Mouse (Mus musculus) erythroblast, adult 5-6 weeks (primary cell): Measurements from ENCODE around the gene Dennd4a. TPM values are rescaled to one million over a fixed set of nuclear protein-coding genes. Genes with fewer than 3 reads are reported as not detected.
A peak's percentile ranks its signal among the peaks of the same experiment; 100 is the strongest.

ENCODE experiments used
- ATAC-seq: replicated peaks from 2 replicates; pipeline ENCODE4 v1.8.0; 2016; ENCODE audit warnings: moderate number of reproducible peaks, mild to moderate bottlenecking, moderate TSS enrichment, inconsistent platforms; ENCODE audit not compliant: poor library complexity, low FRiP score, severe bottlenecking
- total RNA-seq, 2 experiments: library from RNA; stranded (forward) in 1 of 2; stranded (reverse) in 1 of 2; fragments of 150-400 nt in 1 of 2; fragments of 200-764, 138-1000 nt in 1 of 2; gene quantifications; 2 replicates each; pipeline versions ENCODE4 v1.2.3 to v1.2.4; 2015 to 2017; ENCODE audit warnings: low replicate concordance in 2 of 2

Gene Dennd4a
- total RNA-seq, 2 experiments from 2014 or later, result 2,183 to 2,483 TPM

DNA sequence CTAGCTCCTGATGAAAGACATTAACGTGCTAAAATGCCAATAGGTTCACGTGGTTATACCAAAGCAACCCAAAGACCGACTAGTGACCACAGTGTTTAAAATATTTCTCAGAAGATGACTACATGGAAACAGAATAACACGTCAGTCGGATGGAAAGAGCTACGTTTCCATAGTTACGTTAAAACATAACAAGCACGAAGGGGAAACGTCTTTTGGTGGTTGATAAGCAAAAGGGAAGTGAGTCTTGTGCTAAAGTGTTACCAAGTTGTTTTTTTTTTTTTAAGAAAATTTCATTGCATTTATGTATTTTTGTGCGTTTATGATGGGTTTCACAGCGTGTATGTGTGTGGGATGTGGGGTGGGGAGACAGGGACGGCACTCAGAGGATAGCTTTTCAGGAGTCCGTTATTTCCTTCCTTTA is 21.8 kb upstream of the Dennd4a start:
- peak; percentile 59 for ATAC-seq

DNA sequence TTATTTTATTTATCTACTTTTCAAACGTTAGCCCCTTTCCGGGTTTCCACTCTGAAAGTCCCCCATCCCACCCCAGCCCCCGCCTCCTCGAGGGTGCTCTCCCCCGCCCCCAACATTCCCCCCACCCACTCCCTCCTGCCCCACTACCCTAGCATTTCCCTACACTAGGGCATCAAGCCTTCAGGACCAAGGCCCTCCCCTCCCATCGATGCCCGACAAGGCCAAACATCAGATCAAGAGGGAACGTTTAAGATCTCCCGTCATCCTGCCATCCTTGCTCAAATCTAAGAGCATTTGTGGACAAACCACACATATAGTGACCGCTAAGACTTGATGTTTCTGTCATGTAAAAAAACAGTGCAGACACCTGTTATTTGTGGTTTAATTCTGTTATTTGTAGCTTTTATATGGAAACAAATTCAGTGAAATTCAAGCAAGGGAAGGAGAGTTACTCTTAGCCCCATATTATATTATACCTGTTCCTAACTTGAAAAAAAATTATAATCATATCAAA is 21.2 kb upstream of the Dennd4a start:
- no peak for ATAC-seq

DNA sequence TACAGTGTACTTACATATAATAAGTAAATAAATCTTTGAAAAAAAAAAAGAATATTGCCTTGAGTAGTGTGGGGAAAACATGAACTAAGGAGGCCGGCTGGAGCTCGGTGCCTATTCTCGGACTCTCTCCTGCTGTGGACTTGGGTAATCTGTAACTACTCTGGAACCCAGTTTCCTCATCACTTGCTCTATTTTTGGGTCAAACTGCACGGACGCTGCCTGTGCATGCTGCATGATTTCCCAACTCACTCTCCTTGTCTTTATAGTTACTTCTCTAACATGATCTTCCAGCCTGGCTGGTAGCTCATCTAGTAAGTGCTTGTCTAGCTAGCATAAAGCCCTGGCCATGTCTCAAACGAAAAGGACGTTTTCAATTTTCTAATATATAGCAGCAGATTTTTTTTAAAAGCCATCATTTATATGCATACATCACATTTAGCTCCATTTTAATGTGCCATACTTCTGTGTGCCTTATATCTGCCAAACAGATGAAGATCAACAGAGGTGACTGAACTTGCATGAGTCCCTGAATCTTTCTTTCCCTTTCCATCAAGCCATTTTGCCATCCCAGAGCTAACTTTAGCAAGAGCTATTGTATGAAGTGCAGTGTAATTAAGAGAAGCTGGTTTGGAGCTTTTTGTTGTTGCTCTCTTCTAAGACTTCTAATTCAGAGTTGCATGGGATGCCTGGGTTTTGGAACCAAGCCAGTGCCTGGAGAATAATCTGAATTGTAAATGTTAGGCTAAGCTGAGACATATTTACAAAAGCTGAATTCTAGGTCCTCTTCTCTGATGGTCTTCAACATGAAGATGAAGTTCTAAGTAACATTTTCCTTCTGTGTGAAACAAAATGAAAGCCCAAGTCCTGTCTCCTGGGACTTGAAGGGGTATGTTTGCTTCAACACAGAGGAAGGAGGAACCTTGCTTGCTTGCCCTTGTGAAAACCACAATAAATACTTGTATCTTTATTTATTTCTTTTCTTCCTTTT is 20.2 kb upstream of the Dennd4a start:
- no peak for ATAC-seq

DNA sequence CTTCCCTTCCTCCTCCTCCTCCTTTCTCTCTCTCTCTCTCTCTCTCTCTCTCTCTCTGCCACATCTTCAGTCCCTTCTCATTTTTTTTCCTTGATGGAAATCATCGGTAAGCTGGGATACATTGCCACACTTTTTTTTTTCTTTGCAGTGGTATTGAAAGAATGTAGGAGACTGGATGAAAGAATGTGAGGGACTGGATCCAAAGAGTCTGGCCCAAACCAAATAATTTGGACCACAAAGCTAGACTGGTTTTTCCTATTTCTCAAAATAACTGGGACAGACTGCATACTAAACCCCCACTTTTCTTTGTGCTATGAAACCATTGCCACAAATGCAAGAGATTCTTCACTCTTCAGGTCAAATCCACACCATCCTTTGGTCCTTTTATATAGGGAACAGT is 19.5 kb upstream of the Dennd4a start:
- no peak for ATAC-seq

DNA sequence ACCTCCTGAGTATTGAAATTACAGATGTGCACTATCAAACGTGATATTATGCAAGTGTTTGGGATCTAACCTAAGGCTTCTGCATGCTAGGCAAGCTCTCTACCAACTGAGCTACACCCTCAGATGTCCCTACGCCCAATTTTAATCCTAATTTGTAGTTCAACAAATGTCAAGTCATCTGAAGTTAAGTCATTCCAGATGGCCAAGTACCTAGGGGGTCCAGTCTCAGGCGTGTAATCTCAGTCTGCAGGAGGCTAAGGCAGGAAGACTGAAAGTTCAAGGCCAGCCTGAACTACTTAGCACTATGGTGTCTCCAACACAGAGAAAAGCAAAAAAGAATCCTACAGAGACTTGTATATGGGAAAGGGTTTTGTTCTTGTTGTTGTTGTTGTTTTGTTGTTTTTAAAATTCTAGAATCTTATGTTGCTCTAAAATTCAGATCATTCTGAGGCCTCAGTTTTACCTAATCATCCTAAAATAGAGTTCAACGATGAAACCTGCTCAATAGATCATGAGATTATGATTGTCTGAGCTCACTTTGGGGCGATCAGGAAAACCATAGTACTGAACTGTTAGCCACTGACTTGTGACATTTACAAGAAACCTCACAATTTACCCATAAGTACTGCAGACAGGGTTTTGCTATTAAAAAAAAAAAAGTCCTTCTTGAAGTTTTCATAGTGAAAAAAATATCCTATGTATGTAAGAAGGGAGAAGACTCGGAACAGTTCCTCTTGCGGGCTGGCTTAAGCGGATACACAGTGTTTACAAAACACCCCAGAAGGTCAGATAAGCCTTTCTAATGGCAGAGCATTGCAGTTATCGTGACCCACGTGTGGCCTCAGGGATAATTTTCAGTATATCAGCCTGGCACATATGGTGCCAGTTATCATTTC is 18.5 kb upstream of the Dennd4a start:
- peak; percentile 80 for ATAC-seq

DNA sequence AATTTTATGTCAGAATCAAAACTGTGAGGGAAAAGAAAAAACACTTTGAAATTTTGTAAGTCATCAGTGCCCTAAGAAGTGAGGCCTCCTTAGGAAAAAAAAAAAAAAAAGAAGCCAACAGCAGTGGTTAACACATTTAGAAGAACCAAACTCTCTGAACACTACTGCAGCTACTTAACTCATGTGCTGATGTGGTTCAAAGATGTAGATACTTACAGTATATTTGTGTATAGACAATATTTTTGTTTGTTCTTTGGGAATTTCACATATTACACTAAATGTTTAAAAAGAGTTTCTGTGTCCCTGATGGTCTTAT is 17.9 kb upstream of the Dennd4a start:
- ATAC-seq, result no peak

DNA sequence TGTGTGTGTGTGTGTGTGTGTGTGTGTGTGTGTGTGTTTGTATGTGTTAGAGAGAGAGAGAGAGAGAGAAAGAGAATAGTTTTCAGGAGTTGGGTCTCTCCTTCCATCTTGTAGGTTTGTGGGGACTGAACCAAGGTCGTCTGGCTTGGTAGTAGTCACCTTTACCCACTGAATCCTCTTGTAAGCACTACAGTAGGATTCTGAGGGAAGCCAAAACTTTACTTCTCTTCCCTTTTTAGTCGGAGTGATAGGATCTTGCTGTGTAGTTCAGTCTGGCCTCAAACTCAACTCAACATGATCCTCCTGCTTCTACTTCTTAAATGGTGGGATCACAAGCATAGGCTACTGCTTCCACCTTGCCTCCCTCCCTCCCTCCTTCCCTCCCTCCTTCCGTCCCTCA is 17.3 kb upstream of the Dennd4a start:
- no peak for ATAC-seq

DNA sequence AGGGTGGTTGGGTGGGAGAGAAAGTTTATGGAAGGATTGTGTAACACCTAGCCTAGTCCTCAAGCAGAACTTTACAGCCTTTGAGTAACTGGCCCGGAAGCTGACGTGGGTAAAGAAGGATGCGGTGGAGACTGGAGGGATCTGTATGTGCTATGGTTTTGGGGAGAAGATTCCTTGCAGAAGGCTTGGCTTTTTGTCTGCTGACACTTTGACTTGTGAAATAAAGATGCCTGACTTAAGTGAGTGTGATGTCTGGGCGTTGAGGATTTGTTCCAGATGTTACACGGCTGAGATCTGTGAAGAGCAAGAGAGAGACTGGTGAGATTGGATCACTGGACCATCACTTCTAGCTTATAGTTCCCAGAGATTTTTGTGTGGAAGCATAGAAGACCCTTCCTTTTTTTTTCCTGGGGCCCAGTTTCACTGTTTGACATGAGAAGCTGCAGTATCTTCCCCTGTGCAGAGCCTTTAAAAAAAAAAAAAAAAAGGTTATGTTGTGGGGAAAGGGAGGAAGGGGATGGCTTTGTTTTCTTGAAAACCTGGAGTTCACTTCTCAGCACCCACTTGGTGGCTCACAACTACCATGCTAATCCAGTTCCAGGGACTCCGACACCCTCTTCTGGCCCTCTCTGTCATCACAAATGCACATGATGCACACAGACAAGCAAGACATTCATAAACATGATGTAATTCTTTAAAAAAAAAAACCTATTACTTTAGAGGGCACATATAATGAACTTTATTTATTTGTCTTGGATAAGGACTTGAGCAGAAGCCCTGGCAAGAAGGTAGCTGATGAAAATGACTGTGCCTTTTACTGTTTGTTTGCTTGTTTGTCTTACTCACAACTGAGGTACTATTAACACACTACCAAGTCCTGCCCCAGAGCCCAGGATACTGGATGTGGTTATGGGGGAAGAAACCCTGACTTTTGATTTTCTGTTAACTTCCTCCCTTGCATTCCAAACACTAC is 16.4 kb upstream of the Dennd4a start:
- ATAC-seq, result no peak

DNA sequence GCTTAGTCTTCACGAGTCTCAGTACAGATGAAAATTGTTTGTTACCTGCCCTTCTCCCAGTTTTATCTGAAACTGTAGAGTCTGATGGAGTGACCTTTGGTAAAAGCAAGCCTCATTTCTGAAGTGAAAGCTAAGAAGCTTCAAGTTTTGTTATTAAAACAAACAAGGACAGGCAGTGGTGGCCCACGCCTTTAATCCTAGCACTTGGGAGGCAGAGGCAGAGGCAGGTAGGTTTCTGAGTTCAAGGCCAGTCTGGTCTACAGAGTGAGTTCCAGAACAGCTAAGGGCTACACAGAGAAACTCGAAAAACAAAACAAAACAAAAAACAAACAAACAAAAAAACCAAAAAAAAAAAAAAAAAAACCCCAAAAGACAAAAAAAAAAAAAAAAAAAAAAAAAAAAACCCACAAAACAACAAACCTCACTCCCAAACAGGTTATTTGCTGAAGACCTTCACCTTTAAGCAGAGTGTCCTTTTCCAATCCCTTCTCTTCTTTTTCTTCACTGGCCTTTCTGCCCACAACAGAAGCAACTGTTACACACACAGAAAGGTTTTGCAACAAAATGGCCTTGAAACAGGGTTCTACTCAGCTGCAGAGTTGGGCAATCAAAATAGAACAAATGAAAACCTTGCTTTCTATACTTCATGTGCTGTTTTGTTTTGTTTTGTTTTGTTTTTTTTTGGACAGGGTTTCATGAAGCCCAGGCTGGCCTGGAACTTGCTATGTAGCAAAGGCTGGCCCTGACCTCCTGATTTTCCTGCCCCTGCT is 15.1 kb upstream of the Dennd4a start:
- no peak for ATAC-seq

DNA sequence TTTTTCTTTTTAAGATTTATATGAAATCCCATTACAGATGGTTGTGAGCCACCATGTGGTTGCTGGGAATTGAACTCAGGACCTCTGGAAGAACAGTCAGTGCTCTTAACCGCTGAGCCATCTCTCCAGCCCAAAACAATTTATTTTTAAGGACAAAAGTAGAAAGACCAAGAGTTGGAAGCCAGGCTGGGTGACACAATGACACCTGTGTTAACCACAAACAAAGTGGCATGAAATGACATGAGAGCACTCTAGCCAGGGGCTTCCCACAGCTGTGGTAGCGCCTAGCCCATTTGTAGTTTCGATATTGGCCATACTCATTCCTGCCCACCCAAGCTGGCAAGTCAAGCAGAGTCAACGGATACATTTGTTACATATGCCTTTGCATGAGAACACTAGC is 13.7 kb upstream of the Dennd4a start:
- no peak for ATAC-seq

DNA sequence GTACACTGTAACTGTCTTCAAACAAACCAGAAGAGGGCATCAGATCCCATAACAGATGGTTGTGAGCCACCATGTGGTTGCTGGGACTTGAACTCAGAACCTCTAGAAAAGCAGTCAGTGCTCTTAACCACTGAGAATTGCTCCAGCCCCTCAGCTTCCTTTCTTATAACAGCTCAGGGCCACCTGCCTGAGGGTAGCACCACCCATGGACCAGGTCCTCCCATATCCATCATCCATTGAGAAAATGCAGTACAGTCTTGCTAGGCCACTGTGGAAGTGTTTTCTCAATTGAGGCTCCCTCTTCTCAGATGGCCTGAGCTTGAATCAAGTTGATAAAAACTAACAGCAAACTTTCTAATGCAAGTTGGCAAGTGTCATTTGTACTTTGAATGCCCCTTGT is 13.0 kb upstream of the Dennd4a start:
- ATAC-seq, result no peak

DNA sequence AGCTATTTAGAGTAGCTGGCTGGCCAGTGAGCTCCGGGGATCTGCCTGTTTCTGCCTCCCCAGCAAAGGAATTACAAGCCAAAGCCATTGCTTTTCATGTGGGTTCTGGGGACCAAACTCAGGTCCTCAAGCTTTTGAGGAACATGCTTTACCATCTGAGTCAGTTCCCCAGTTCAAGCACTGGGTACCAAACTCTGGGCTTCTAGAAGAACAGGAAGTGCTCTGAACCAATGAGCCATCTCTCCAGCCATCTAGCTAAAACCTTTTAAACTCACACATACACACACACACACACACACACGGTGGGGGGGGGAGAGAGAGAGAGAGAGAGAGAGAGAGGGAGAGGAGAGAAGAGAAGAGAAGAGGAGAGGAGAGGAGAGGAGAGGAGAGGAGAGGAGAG is 12.3 kb upstream of the Dennd4a start:
- no peak for ATAC-seq

DNA sequence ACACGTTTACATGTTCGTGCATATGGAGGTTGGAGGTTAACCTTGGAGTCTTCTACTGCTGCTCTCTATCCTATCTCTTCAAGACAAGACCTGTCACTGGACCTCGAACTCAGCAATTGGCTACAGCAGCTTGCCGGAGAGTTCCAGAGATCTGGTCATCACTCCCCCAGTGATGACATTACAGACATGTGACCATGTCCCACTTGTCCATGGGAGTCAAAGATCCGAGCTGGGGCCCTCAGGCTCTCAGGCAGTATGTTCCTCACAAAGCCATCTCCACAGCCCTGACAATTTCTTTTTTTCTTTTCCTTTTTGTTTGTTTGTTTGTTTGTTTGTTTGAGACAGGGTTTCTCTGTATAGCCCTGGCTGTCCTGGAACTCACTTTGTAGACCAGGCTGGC is 11.6 kb upstream of the Dennd4a start:
- no peak for ATAC-seq

DNA sequence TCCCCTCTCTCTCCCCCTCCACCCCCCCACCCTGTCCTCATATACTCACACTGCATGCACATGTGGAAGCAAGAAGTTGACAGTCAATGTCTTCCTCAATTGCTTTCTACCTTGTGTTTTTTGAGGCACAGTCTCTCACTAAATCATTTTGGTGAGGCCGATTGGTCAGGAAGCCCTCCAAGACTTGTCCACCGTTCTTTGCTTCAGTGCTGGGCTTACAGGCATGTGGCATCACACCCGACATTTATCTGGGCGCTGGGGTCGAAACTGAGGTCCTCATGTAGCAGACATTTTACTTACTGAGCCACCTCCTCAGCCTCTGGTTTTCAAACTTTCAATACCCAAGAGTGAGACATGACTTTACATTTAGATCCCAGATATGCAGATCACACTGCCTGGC is 8.6 kb upstream of the Dennd4a start:
- no peak for ATAC-seq

DNA sequence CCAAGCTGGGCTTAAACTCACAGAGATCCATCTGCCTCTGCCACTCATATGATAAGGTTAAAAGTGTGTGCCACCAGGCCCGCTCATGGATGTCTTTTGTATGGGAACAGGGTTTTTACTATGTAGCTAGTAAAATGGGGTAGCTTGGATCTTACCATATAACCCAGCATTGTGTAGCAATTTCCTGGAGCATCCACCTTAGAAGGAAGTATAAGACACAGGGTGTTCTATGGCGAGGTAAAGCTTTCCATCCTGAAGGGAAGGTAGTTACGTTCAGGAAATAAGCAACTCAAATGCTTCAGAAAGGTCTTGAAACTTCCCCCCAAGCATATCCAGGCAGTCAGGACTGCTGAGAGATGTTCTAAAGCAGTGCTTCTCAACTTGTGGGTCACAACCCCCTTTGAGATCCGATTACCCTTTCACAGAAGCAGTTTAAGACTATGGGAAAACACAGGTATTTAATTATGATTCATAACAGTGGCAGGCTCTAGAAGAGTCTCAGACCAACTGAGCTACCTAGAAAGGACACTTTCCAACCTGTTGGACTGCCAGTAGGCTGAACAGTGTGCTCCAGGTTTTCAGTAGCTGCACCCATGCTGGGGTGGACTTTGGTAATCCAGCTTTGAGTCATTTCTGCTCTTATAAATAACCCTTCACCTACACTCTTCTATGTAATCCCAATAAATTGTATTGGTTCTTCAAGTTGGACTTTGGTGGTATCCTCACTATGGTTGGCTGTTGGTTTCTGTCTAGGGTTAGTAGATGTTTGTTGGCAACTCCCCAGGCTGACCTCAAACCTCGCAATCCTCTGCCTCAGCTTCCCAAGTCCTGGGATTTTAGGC is 7.5 kb upstream of the Dennd4a start:
- ATAC-seq, result no peak

DNA sequence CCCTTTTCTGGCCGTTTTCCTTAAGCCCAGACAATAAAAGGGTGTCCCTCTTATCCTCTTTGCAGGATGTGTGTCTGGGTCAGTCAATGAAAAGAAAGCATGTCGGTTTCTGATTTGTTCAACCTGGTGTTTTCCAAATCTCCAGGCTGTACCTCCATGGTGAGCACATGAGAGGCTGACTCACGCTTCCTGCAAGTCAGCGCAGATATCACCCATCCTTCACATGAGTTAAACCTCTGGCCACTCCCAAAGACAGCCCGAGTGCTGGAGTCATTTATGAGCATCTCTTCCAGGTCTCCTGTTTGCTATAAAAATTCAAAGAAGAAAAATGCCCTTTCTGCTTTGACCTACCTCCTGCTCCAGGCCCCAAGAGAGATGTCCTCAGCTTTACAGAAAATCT is 5.3 kb upstream of the Dennd4a start:
- peak; percentile 79 for ATAC-seq

DNA sequence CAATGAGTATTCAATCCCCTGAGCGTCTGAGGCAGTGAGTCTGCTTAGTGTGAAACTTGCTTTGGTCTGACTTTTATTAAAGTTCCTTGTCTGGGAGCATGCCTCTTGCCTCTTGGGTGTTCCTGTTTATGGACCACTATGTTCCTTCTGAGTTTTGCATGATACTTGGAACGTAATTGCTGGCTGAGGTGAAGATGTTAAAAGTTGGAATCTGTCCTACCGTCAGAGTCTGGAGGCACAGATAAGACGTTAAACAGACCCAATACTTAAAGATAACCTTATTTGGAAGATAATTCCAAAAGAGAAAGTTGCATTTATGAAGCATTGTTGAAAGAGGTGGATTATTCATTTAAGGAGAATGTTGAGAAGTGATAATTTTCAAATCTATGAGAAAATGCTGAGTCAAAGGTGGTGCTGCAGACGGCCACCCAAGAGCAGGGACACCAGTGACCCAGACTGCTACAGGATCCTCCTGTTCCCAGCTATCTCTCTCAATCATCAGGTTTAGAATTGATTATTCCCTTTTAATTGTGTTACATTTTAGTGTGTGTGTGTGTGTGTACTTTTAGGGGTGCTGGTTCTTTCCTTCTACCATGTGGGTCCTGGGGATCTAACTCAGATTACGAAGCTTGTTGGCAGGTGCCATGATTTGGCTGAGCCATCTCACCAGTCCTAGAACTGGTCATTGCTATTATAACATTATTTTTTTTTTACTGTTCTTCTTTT is 4.6 kb upstream of the Dennd4a start:
- peak; percentile 38 for ATAC-seq
